Mouse (Mus musculus) urinary bladder, postnatal 4 days (tissue): ENCODE measurements around the gene Tmem37.
A peak's percentile ranks its signal among the peaks of the same experiment; 100 is the strongest.

ENCODE experiments used
- DNase-seq, 2 experiments: peaks; one replicate each; pipeline ENCODE4 v3.0.0; 2021 to 2022; ENCODE audit warnings: low spot score in 2 of 2

Gene Tmem37

GRCm38 (mm10) chr1:120073519-120074306 lies at the start of gene Tmem37:
TSS of gene Tmem37 (minus strand) at chr1:120074074.
- DNase-seq, result peak; percentile 67 to 79

- DNase-seq, result no peak
Observed at GRCm38 (mm10) chr1:120122634-120123383, 48.9 kb upstream of the Tmem37 start.

DNA sequence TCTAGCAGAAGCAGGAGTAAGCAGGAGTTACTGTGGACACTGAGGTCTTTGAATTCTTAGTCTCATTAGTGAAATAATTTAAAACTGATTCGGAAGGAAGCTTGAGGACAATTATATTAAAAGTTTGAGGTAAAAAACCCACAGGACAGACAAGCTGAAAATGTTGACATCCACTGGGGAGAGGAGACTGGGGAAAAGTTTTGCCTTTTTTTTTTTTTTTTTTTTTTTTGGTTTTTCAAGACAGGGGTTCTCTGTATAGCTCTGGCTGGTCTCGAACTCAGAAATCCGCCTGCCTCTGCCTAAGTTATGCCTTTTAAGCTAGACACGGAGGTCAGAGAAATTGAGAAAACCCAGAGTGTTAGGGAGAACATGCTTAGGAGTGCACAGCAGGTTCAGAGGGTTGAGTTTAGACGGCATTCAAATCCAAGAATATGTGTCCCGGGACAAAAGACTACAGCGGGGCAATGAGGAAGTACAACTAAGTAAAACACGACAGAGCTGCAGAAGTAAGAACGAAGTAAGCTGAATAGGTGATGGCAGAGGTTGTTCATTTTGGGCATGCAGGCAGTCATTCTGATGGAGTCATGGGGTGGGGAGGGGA lies 48.2 kb upstream of the Tmem37 start:
- DNase-seq, result no peak

DNA sequence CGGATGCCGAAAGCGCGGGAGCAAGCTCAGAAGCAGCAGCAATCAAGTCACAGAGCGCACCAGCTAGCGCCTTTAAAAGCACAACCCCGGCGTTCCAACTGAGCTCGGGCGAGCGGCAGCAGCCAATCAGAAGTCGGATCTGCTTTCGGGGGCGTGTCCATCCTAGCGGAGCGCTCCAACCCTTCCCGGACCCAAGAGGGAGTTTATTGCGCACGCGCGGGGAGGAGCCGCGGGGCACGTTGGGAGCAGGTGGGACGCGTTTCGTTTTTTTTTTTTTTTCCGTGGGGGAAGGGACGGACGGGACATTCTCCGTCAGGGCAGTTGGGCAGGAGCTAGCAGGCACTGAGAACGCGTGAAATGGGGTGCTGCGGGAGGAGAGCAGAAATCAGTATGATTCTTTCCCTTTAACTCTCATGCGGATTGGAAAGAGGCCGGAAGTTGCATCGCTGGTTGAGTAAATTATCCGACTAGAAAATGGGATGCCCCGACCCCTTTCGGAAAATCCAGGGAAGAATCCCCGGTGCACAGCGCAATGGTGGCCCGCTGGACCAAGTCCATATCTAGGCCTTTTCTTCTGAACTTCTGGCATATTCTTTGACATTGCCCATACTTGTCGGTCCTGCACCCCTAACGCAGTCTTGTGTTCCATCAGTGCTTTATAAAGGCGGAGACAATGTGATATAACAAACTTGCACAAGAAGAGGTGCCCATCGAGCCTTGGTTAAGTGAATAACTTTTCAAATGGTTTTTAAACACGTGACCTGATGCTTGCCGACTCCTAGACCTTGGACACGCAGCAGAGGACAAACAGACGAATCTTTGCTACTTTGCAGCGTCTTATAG lies 47.3 kb upstream of the Tmem37 start, which contains the start of the genes Dbi and 3110009E18Rik:
TSS of gene Dbi (minus strand) at position 110 of the 843 bp plus-strand sequence.
TSS of gene 3110009E18Rik (plus strand) at position 219 of the 843 bp plus-strand sequence.
- DNase-seq, result peak; percentile 97 to 98

DNA sequence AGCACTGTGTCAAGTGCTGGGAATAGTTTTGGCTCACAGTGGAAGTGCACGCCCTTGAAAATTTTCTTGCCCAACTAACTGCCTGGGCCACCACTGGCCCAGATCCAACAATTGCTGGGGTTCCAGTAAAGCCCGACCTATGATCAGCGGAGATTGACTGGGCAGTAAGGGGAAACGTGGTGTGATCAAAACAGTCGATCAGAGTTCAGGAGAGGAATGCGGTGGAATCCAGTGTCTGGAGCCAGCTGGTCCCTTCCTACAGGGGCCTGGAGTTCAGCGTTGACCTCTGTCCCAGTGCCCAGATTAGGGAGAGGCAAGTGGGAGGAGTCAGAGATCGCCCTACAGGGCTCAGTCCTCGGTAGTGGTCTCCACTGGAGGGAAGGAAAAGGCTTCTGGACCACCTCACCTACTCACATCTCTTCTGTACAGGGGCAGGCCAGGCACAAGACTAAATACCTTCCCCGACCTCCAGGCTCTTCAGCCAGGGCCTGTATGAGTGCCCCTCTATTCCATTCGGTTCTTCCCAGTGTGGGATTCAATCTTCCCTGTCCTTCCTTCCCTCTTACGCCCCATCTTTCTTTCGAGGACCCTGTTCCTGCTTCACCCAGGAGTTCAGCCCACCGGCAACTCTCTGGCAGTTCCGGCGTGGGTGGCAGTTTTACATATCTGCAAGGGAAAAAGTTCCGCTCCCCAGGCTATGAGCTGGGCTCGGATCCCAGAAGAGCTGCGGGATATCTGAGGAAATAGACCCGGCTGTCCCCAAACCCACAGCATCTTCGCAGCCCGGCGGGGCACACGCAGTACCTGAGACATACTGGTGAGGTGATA lies 46.5 kb upstream of the Tmem37 start:
- peak in 1 of 2 experiments; percentile 32 for DNase-seq

- DNase-seq, result no peak
Observed at GRCm38 (mm10) chr1:120119389-120119788, 45.5 kb upstream of the Tmem37 start.

- no peak for DNase-seq
Observed at GRCm38 (mm10) chr1:120118854-120119253, 45.0 kb upstream of the Tmem37 start.

GRCm38 (mm10) chr1:120116106-120116505 lies 42.2 kb upstream of the Tmem37 start:
- no peak for DNase-seq

- peak in 1 of 2 experiments; percentile 33 for DNase-seq
Observed at GRCm38 (mm10) chr1:120115671-120116081, 41.8 kb upstream of the Tmem37 start.

DNA sequence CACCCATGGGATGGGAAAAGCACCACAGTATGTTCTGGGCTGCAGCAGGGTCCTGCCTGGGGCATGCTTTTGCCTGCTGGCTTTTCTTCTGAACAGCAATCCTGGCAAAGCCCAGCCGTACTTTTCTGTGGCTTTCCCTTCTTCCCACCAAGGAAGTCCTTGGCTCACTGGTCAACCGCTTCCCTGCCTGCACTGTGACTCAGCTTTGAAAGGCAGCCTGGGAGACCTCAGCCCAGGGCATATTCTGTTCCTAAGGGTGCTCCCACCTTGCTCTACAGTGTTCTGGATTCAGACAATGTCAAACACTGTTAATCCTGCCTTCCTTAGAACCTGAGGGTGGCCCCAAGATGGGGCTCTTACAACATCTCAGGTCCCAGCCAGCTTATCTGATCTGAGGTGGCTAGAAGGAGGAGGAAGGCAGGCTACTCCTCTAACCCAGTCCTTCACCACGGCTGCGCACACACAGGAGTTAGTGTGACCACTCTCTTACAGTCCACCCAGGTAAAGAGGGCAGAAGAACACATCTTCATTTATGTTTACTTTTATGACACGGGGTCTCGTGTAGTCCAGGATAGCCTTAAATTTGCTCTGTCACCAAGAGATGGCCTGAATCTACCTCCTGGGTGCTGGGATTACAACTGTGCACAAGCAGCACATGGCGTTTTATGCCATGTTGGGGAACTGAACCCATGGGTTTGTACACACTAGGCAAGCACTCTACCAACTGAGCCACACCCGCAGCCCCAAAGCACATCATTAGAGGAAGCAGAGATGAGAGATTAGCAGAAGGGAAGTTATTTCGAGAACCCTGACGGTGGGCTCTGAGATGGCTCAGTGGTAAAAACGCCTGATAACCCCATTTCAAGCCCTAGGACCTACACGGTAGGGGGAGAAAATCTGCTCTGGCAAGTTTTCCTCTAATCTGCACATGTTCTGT lies 38.6 kb upstream of the Tmem37 start:
- DNase-seq, result no peak

- no peak for DNase-seq
Observed at GRCm38 (mm10) chr1:120111766-120112165, 37.9 kb upstream of the Tmem37 start.

DNA sequence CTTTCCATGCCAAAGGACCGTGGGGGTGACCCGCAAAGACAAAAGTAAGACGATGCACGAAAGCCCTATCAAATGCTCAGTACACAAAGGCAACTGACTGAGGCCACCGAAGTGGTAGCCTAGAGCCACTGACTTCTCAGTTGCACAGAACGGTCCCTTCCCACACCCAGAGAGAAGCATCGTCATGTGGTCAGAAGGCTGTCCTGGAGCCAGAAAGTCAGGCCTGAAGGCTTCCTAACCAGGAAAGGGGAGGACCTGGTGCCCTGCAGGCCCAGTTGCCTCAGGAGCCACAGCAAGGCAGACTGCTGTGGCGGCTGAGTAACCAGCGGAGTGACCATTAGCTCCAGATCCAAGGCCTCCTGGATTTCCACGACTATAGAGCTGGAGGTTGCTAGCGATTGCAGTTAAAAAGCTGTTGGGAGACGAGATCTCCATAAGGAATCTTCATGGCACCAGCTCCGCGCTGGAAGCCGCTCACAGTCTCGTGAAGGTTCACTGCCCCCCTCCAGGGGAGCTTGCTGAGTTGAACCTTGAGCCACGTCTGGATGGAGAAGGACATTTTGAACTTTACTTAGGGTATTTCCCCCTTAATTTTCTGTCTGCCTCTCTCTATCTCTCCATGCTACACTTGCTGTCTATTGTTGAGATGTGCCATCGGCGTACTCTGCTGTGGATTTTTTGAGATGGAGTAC lies 36.0 kb upstream of the Tmem37 start:
- no peak for DNase-seq

DNA sequence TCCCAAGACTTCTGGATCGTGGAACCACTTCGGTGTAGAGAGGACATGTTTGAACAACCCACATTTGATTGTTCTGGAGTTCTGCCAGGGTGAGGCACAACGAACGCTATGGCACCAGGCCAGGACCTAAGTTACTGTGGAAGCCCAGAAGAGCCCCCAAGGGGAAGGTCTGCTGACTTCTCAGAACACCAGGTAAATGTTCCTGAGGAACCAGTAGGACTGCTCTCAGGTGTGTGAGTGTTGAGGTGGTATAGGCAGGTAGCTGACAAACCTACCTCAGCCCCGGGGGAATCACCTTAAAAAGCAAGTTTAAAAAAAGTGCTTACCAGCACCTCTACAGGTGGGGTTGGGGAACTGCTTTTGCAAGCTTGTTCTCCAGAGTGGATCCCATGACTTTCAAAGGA lies 31.7 kb upstream of the Tmem37 start:
- peak; percentile 39 to 68 for DNase-seq

- no peak for DNase-seq
Observed at GRCm38 (mm10) chr1:120101227-120101609, 27.3 kb upstream of the Tmem37 start.

- no peak for DNase-seq
Observed at GRCm38 (mm10) chr1:120100456-120101226, 26.8 kb upstream of the Tmem37 start.

- DNase-seq, result no peak
Observed at GRCm38 (mm10) chr1:120099483-120099882, 25.6 kb upstream of the Tmem37 start.

GRCm38 (mm10) chr1:120098327-120098726 lies 24.5 kb upstream of the Tmem37 start:
- DNase-seq, result peak in 1 of 2 experiments; percentile 75

GRCm38 (mm10) chr1:120094920-120095319 lies 21.0 kb upstream of the Tmem37 start:
- DNase-seq, result no peak
